Mouse (Mus musculus): Measurements from ENCODE around the gene Proser3. TPM values are rescaled to one million over a fixed set of nuclear protein-coding genes. Genes with fewer than 3 reads are reported as not detected.

The Proser3 gene
- polyA plus RNA-seq (2012; fragmentation: generic; extraction: Trizol) = 10 to 100 TPM in 1 of 2 experiments, 1 to 10 TPM in 1; 2.9 to 18.1 TPM

GRCm38 (mm10) chr7:30552102-30553020 lies at the start of gene Proser3, which contains the start of gene Hspb6:
TSS of gene Proser3 (minus strand) at chr7:30552299.
TSS of gene Hspb6 (plus strand) at chr7:30552178.

GRCm38 (mm10) chr7:30598786-30599185 lies 46.7 kb upstream of the Proser3 start, which contains the start of gene Zbtb32:
TSS of gene Zbtb32 (minus strand) at chr7:30598909.

GRCm38 (mm10) chr7:30588676-30589434 lies 36.8 kb upstream of the Proser3 start, which contains the start of gene Kmt2b:
TSS of gene Kmt2b (minus strand) at chr7:30588726.

GRCm38 (mm10) chr7:30564970-30565571 lies 13.0 kb upstream of the Proser3 start, which contains the start of gene Igflr1:
TSS of gene Igflr1 (plus strand) at chr7:30565427.

GRCm38 (mm10) chr7:30563117-30563905 lies 11.2 kb upstream of the Proser3 start, which contains the start of the genes U2af1l4, Gm49396 and Psenen:
TSS of gene U2af1l4 (plus strand) at chr7:30563301.
TSS of gene Gm49396 (plus strand) at chr7:30563344.
TSS of gene Psenen (minus strand) at chr7:30563627.

GRCm38 (mm10) chr7:30559443-30559954 lies 7.4 kb upstream of the Proser3 start, which contains the start of gene Lin37:
TSS of gene Lin37 (minus strand) at chr7:30559838.

GRCm38 (mm10) chr7:30534633-30535577 lies 17.2 kb downstream of the Proser3 start, which contains the start of gene Arhgap33:
TSS of gene Arhgap33 (minus strand) at chr7:30535060.

GRCm38 (mm10) chr7:30493401-30493931 lies 58.6 kb downstream of the Proser3 start, which contains the start of gene Prodh2:
TSS of gene Prodh2 (plus strand) at chr7:30493622.

Other genes starting within 250 kb of the Proser3 start
- 10 to 100 TPM; 28.8 to 45.8 TPM for gene Alkbh6, start 243.6 kb downstream of the Proser3 start, polyA plus RNA-seq (2012; fragmentation: generic; extraction: Trizol)
- 1 to 10 TPM in 1 of 2 experiments, under 1 TPM in 1; 0.21 to 1.4 TPM for gene Syne4, start 237.5 kb downstream of the Proser3 start, polyA plus RNA-seq (2012; fragmentation: generic; extraction: Trizol)
- not detected for gene E130208F15Rik, start 230.6 kb downstream of the Proser3 start, polyA plus RNA-seq (2012; fragmentation: generic; extraction: Trizol)
- gene Sdhaf1, start 228.4 kb downstream of the Proser3 start, polyA plus RNA-seq (2012; fragmentation: generic; extraction: Trizol) = 10 to 100 TPM; 13.5 to 16.3 TPM
- gene Lrfn3, start 189.5 kb downstream of the Proser3 start, polyA plus RNA-seq (2012; fragmentation: generic; extraction: Trizol) = 1 to 10 TPM; 2.1 to 5.0 TPM
- gene Tyrobp, start 138.5 kb downstream of the Proser3 start, polyA plus RNA-seq (2012; fragmentation: generic; extraction: Trizol) = not detected
- gene Hcst, start 132.4 kb downstream of the Proser3 start, polyA plus RNA-seq (2012; fragmentation: generic; extraction: Trizol) = not detected
- gene Nfkbid, start 130.6 kb downstream of the Proser3 start, polyA plus RNA-seq (2012; fragmentation: generic; extraction: Trizol) = not detected
- under 1 TPM; 0.02 to 0.13 TPM for gene Aplp1, start 106.8 kb downstream of the Proser3 start, polyA plus RNA-seq (2012; fragmentation: generic; extraction: Trizol)
- gene Kirrel2, start 94.6 kb downstream of the Proser3 start, polyA plus RNA-seq (2012; fragmentation: generic; extraction: Trizol) = not detected
- gene Nphs1, start 94.0 kb downstream of the Proser3 start, polyA plus RNA-seq (2012; fragmentation: generic; extraction: Trizol) = under 1 TPM; 0.28 TPM
- not detected for gene Prodh2, start 58.7 kb downstream of the Proser3 start, polyA plus RNA-seq (2012; fragmentation: generic; extraction: Trizol)
- gene Arhgap33, start 17.2 kb downstream of the Proser3 start, polyA plus RNA-seq (2012; fragmentation: generic; extraction: Trizol) = 10 to 100 TPM in 1 of 2 experiments, under 1 TPM in 1; 0.55 to 10.4 TPM
- 100 to 1,000 TPM; 101 to 108 TPM for gene Hspb6, start 121 bp downstream of the Proser3 start, polyA plus RNA-seq (2012; fragmentation: generic; extraction: Trizol)
- 10 to 100 TPM; 55.0 to 57.3 TPM for gene Lin37, start 7.5 kb upstream of the Proser3 start, polyA plus RNA-seq (2012; fragmentation: generic; extraction: Trizol)
- 10 to 100 TPM; 59.0 to 76.2 TPM for gene U2af1l4, start 11.0 kb upstream of the Proser3 start, polyA plus RNA-seq (2012; fragmentation: generic; extraction: Trizol)
- 1 to 10 TPM in 1 of 2 experiments, under 1 TPM in 1; 0.21 to 1.4 TPM for gene Gm49396, start 11.0 kb upstream of the Proser3 start, polyA plus RNA-seq (2012; fragmentation: generic; extraction: Trizol)
- gene Psenen, start 11.3 kb upstream of the Proser3 start, polyA plus RNA-seq (2012; fragmentation: generic; extraction: Trizol) = 100 to 1,000 TPM; 203 to 206 TPM
- 1 to 10 TPM in 1 of 2 experiments, under 1 TPM in 1; 0.18 to 1.6 TPM for gene Igflr1, start 13.1 kb upstream of the Proser3 start, polyA plus RNA-seq (2012; fragmentation: generic; extraction: Trizol)
- 10 to 100 TPM in 1 of 2 experiments, 1 to 10 TPM in 1; 3.7 to 16.5 TPM for gene Kmt2b, start 36.4 kb upstream of the Proser3 start, polyA plus RNA-seq (2012; fragmentation: generic; extraction: Trizol)
- under 1 TPM; 0.05 to 0.28 TPM for gene Zbtb32, start 46.6 kb upstream of the Proser3 start, polyA plus RNA-seq (2012; fragmentation: generic; extraction: Trizol)
- 1 to 10 TPM in 1 of 2 experiments, under 1 TPM in 1; 0.34 to 1.1 TPM for gene Upk1a, start 60.5 kb upstream of the Proser3 start, polyA plus RNA-seq (2012; fragmentation: generic; extraction: Trizol)
- gene Cox6b1, start 73.9 kb upstream of the Proser3 start, polyA plus RNA-seq (2012; fragmentation: generic; extraction: Trizol) = 100 to 1,000 TPM; 929 to 961 TPM
- gene Etv2, start 83.6 kb upstream of the Proser3 start, polyA plus RNA-seq (2012; fragmentation: generic; extraction: Trizol) = under 1 TPM in 1 of 2 experiments, not detected in 1; 0.05 TPM
- gene Rbm42, start 98.0 kb upstream of the Proser3 start, polyA plus RNA-seq (2012; fragmentation: generic; extraction: Trizol) = 100 to 1,000 TPM; 133 to 147 TPM
- gene Haus5, start 112.7 kb upstream of the Proser3 start, polyA plus RNA-seq (2012; fragmentation: generic; extraction: Trizol) = 10 to 100 TPM; 15.2 to 16.6 TPM
- not detected for gene Pmis2, start 119.3 kb upstream of the Proser3 start, polyA plus RNA-seq (2012; fragmentation: generic; extraction: Trizol)
- gene 2200002J24Rik, start 146.6 kb upstream of the Proser3 start, polyA plus RNA-seq (2012; fragmentation: generic; extraction: Trizol) = not detected
- not detected for gene Atp4a, start 159.9 kb upstream of the Proser3 start, polyA plus RNA-seq (2012; fragmentation: generic; extraction: Trizol)
- gene Tmem147, start 177.2 kb upstream of the Proser3 start, polyA plus RNA-seq (2012; fragmentation: generic; extraction: Trizol) = 100 to 1,000 TPM; 160 to 238 TPM
- not detected for gene Gapdhs, start 191.4 kb upstream of the Proser3 start, polyA plus RNA-seq (2012; fragmentation: generic; extraction: Trizol)
- 1 to 10 TPM; 1.0 to 2.6 TPM for gene Sbsn, start 199.2 kb upstream of the Proser3 start, polyA plus RNA-seq (2012; fragmentation: generic; extraction: Trizol)
- gene Dmkn, start 211.5 kb upstream of the Proser3 start, polyA plus RNA-seq (2012; fragmentation: generic; extraction: Trizol) = not detected
- not detected for gene Krtdap, start 235.6 kb upstream of the Proser3 start, polyA plus RNA-seq (2012; fragmentation: generic; extraction: Trizol)